Mouse (Mus musculus) layer of hippocampus, postnatal 10 days (tissue): ENCODE data around the gene Gstm6. TPM values are rescaled to one million over a fixed set of nuclear protein-coding genes. Genes with fewer than 3 reads are reported as not detected.
"Not testable (repeated sequence)": the region's sequence is repeated elsewhere in the genome, so short reads cannot be mapped to it uniquely, and the experiment has no call there.

Experiments used
- DNase-seq, 2 experiments: peaks; one replicate each; pipeline ENCODE4 v3.0.0; 2021; ENCODE audit warnings: low spot score in 2 of 2
- long read RNA-seq: library from polyadenylated mRNA; stranded (forward); transcript quantifications from one replicate; pipeline ENCODE4 v2.0.0, GENCODE M21; 2023
- total RNA-seq, 2 experiments: library from RNA; stranded (reverse); gene quantifications; 2 replicates each; pipeline ENCODE4 v1.2.3; 2021

Gstm6 gene
- total RNA-seq, result 10 to 100 TPM in 1 of 2 experiments, 1 to 10 TPM in 1; 8.8 to 12.0 TPM
- long read RNA-seq, transcript Gstm6-205 (8 exons, 1,153 nt), result major isoform, 7 of 13 reads
- long read RNA-seq, partial matches to known transcripts, result 2 of 13 reads
- long read RNA-seq, other reads (novel, unspliced or antisense), result 4 of 13 reads

DNA sequence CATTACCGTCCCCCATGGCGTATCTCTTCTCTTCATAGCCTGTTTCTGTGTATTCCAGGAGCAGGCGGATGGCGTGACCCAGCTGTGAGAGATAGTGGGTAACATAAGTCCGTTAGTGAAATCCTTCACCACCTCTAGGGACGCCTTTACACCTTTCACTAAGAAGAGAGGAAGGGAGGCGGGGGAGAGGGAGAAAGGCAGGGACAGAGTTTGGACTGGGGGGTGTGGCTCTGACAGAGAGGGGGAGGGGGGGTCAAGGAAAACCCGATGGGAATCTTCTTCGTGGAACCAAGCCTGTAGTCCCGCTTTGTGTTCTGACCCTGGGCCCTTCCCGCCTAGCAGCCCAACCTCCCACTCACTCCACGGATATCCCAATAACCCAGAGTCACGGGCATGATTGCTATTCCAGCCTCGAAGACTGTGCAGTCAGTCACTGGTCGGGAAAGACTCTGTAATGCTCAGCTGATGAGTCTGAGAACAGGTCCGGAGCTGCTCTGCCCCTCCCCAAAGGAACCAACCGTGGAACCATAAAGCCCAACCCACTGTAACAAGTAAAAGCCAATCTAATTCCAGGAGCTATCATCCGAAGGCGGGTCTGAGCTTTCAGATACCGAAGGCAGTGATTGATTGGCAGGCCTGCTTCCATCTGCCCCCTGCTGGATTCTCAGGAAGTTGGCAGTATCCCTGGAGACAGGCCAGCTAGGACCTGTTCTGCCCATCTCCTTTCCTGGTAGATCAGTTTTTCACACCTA lies at the start of gene Gstm6:
Gene Gstm6, minus strand, starts transcription at position 511 of the 752 bp plus-strand sequence.
- DNase-seq, result peak; percentile 55 to 63

DNA sequence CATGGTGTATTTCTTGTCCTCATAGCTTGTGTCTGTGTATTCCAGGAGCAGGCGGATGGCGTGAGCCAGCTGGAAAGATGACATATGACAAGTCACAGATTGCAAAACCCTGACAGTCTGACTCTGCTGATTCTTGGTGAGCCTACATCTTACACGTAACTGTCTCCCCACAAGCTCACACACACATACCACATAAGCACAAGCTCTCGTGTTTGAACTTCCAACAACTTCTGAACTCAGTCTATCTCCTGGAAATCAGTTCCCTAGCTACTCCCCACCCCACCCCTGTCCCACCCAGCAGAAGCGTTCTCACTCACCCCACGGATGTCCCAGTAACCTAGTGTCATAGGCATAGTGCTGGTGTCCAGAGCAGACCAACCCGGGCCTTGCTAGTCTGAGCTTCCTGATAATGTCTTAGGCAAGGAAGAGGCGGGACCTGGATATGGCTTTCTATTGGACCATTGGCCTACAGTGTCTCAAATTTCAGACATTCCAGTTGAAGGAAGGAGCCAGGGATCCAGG lies 42.6 kb upstream of the Gstm6 start, which contains the start of gene Gstm2:
Gene Gstm2, minus strand, starts transcription at position 413 of the 522 bp plus-strand sequence.
- no peak for DNase-seq

DNA sequence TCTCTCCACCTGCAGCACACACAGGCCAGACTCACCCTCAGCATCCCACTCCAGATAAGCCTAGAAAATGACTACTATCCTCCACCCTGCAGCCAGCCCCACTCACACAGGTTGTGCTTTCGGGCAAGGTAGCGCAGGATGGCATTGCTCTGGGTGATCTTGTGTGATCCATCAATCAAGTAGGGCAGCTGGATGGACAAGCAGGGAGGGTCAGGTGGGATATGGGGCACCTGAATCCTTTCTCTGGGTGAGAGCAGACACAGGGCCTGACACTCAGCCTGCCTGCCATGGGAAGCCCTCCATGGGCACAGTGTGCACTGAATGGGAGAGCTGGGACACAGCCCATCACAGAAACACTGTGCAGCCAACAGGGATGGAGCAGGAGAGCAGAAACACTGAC lies 41.6 kb upstream of the Gstm6 start:
- not testable (repeated sequence) for DNase-seq

DNA sequence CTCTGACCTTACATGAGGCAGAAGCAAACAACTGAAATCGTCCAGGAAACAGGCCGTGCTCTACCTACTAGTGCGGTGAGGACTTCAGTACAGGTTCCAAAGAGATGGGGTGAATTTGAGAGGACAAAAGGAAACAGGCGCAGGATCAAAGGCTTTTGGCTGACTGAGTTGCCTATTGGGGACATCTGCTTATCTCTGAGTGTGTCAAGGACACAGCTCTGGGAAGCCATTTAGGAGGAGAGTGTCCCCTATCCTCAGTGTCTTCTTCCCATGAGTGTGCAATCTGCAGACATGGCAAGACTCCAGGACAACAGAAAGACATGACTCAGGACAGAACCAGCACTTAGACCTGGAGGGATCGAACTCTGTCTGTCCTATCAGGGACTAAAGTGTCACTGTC lies 40.9 kb upstream of the Gstm6 start:
- DNase-seq, result no peak

DNA sequence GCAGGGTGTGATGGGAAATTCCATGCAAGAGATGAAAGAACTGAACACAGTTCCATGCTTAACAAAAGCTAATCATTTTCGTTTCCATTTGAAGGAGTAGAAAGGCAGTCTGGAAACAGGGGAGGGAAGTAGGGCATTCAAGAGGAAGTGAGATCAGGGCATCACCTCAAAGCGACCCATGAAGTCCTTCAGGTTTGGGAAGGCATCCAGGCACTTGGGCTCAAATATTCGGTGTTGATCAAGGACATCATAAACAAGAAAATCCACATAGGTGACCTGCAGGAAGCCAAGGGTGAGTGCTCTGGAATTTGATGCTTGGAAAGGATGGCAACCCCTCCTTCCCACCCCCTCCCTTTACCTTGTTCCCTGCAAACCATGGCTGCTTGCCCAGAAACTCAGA lies 40.2 kb upstream of the Gstm6 start:
- DNase-seq, result no peak

DNA sequence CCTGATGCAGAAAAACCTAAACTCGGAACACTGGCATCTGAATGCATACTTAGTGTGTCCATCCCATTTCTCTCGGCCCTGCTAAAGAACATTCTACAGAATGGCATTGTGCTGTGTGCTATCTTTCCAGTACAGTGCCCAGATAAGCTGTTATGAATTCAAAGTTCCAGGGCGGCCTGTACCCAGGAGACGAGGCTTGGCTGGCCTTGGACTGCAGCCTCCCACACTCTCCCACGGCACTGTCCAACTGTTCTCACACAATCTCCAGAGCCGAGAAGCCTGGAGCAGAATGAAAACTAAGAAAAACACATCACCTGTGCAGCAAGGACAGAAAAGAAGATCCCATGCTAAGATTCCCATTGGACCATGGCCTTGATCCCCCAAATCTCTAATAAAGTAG lies 39.2 kb upstream of the Gstm6 start:
- DNase-seq, result no peak

DNA sequence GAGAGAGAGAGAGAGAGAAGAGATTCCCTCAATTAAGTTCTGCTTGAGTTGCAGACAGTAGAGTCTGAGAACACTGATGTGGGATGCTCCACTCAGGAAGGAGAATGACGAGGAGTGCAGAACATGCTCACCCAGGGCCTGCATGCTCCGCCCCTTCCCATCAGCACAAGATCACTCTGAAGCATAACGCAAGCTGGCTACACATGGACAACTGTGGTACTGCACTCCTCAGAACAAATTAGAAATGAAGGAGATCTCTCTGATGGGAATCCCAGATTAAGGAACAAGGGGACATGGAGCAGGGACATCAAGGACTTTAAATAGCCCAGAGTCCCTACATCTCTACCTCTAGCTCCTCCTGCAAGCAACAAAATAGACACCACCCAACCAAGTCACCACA lies 37.7 kb upstream of the Gstm6 start:
- DNase-seq, result no peak

DNA sequence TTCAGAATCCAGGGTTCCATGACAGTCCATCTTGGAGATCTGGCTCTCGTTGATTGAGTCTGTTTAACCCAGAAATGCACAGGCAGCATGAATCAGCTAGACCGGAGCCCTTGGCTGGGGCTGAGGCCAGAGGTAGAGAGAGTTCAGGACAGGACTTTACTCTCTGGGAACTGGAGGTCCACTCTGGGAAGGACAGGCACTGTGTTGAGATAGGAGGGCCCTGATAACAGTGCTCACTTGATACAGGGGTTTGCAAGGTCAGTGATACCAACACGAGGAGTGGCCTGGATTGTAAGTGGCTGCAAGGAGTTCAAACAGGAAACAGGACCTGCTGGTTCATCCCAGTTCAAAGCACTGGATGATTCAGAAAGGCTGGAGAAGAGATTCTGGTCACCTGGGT lies 34.1 kb upstream of the Gstm6 start:
- no peak for DNase-seq

DNA sequence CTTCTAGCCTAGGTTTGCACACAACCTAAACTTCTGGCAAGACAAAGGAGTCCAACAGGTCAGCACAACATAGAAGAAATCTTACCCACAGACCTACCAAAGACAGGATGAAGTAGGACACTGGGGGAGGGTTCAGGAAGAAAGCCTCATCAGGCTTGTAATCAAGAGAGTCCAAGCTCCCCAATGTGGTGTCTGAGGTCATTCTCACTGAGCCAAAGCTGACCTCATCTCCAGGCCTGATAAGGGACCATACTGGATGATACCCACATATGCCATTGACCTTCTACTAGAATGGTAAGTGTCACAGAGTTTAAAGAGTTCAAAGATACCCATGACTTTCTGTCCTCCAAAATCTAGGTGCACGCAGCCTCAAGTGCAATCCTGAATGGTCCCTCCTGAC lies 30.7 kb upstream of the Gstm6 start:
- DNase-seq, result no peak

DNA sequence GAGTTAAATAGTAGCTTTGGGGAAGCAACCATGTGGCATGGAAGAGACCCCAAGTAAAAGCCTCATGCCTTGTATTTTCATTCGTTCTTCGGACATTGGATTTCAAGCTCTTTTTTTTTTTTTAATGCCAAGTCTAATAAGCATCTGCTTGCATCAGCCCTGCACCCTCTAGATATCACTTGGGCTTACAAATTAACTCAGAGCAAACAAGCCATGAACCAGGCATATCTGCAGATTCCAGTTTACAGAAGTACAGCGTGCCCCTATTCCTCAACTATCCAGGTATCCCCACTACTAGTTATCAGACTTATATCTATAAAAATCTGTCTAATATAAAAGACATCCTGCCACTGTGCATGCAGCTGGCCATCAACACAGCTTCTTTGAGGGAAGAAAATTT lies 28.5 kb upstream of the Gstm6 start:
- DNase-seq, result no peak

DNA sequence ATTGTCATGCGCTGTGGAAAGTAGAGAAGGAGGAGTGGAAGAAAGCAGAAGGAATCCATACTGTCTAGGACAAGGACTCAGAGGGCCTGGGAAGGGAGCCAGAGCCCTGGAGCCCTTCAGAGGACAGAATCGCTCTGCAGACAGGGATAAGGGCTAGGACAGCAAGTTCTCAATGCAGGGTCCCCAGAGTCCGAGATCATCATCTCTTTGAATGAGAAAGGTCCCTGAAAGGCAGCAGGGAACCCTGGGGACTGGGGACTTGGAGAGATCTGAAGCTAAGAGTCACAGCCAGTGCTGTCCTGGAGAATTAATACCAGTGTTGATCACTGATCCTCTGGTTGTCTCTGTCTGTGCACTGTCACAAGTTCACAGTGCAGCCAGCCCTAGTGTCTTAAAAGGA lies 27.6 kb upstream of the Gstm6 start:
- DNase-seq, result not testable (repeated sequence)

DNA sequence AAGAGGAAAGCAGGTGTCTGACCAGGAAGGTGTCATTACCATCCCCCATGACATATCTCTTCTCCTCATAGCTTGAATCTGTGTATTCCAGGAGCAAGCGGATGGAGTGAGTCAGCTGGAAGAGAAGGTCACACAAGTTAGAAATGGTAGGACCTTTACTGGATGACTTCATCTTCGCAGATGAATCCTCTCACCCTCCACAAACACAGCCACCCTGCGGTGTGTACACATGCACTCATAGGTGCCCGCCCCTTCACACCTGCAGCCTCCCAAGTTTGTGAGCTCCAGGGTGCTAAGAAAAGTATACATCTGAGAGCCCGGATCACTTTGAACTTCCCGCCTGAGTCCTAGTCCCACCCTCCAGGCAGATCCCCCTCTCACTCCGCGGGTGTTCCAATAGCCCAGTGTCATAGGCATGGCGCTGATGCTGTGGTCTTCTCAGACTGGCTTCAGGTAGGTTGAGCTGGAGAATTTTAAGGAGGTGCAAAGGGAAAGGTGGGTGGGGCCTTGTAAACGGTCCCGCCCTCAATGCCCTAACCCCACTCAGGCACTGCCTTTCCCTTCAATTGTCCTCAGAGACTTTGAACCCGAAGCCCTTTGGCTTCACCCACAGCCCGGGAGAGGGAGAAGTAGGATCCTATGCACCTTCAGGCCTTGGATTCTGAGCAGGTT lies 25.3 kb upstream of the Gstm6 start, which contains the start of gene Gstm3:
Gene Gstm3, minus strand, starts transcription at position 560 of the 672 bp plus-strand sequence.
- no peak for DNase-seq

DNA sequence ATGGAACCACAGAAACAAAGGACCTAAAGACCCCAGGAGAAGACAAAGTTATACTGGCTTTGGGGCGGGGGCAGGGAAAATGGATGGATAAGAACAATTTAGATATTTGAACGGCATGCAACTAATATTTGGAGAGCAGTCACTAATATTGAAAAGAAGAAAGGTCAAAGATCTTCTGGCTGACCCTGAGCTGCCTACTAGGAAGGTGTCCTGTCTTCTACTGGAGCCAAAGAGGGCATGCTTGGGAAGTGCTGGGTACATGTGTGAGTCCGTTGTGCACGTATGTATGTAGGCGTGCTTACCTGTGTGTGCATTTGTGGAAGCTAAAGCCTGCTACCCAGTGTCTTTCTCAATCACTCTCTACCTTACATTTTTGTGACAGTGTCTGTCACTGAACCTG lies 23.1 kb upstream of the Gstm6 start:
- DNase-seq, result no peak

DNA sequence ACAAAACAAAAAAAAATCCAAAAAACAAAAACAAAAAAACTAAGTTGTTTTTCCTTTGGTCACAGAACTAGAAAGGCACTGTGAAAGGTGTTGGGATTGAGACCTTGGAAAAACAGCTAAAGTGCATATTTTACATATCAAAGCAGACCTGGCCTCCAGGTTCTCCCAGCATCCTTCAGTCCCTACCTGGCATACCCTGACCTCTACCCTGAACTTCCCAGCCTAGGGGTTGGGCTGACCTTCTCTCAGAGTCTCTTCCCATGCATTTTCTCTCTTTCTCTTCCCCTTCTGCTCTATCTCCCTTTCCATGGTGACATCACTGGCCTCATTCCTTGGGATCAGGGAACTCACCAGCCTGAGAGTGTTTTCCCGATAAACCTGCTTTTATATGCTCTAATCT lies 22.0 kb upstream of the Gstm6 start:
- no peak for DNase-seq

DNA sequence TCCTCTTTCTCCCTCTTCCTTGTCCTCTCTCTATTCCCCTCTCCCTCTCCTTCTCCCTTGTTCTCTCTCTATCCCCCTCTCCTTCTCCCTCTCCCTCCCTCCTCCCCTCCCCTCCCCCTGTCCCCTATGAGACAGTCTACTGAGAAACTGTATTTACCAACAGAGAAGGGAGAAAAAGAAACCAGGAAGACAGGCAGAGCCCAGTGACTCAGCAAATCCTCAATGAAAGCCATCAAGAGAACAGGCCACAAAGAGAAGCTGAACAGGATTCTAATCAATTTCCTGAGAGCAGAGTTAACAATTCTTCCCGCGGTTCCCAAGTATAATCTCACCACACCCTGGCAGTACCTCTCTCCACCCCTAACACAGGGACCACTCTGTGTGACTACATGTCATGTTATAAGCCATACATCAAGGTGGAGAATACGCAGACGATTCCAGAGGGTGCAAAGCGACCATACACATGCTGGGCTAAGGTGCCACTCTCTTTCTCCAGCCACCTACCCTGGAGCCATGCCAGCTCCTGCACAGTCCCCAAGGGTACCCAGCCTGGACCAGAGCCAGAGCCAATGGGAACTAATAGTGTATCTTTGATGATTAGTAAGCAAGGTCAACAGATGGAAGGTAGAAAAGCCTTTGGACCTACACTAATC lies 21.2 kb upstream of the Gstm6 start:
- no peak for DNase-seq

DNA sequence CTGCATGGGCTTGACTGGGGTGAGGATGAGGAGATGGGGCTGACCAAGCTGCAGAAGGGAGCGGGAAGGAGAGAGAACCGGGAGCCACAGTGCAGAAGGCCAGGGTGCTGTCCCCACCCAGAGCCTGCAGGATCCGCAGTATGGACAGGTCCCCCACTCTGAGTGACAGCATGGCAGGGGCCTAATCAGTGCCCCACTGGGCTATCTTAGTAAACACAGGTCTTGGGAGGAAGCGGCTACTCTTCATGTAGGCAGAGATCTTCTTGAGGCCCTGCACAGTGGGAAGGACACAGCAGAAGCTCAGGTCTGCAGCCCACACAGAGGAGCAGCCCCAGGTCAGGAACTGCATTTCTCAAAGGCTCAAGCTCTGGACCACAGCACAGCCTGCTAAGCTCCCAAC lies 20.5 kb upstream of the Gstm6 start:
- DNase-seq, result no peak

DNA sequence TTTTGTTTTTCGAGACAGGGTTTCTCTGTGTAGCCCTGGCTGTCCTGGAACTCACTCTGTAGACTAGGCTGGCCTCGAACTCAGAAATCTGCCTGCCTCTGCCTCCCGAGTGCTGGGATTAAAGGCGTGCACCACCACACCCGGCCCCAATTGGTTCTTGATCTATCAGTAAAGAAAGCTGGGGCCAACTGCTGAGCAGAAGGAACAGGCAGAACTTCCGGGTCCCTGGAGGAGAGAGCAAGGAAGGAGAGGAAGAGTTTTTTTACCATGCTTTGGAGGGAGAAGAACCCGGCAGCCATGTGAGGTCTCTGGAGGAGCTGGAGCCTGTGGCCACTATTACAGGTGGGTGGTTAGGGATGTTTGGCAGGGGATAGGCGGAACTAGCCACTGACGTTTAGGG lies 11.7 kb upstream of the Gstm6 start:
- not testable (repeated sequence) for DNase-seq

DNA sequence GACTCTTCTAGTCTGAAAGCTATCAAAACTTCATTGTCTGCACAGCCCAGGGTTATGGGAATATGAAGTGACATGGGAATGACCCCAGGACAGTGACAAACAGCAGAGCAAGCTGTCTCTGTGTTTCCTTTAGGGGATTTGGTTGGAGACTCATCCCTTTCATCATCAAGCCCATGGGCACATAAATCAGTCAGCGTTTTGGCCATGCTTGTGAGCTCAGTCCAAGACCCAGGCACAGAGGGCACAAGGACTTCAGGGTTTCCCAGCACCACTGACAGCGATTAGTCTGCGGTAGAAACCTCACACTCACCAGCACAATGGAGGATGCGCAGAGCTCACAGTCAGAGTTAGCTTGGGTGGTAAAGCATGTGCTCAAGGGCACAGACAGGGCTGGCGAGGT lies 10.4 kb upstream of the Gstm6 start:
- DNase-seq, result no peak

DNA sequence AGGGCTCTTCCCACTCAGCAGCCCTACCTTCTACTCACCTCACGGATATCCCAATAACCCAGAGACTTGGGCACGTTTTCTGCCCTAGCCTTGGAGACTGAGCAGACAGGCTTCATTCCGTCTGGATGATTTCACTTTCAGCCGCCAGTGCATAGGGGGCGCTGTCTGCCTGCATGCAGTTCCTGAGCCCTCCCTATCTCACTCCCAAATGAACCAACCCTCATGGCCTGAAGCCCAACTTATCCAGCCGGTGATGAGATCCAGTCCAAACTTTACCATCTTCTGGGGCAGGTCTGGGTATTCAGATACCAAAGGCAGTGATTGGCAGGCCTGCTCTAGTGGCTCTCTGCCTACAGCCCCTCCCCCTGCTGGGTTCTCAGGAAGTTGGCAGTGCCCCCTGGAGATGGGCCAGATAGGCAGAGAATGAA lies 9.8 kb upstream of the Gstm6 start:
- DNase-seq, result peak; percentile 84 to 86

DNA sequence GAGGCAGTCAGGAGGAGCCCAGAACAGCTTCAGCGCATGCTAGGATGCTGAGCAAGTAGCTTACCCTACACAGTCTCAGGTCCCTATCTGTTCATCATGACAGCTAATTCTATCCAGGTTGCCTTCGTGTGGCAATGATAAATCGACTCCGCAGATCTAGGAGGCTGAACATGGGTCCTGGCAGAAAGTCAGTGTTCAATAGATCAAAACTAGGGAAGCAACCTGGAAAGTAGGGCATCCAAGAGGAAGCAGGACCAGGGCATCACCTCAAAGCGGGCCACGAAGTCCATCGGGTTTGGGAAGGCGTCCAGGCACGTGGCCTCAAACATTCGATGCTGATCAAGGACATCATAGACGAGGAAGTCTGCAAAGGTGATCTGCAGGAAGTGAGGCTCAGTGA lies 7.0 kb upstream of the Gstm6 start:
- DNase-seq, result no peak

DNA sequence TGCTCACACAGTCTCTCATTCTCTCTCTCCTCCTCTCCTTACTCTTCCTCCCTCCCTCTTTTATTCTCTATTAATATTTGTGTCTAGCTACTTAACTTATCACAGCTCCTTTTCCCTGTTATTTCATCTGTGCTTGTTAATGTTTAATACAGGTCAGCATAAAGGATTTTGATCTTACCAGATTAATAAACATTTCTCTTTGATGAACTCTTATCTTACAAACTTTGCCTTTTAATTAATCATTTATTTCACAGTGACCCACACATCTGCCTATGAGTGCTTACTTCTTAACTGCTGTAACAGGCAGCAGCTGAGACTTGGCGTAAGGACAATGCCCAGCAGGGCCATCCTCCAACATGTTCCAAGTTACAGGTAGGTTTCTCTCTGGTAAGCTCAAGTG lies 5.9 kb upstream of the Gstm6 start:
- DNase-seq, result not testable (repeated sequence)

DNA sequence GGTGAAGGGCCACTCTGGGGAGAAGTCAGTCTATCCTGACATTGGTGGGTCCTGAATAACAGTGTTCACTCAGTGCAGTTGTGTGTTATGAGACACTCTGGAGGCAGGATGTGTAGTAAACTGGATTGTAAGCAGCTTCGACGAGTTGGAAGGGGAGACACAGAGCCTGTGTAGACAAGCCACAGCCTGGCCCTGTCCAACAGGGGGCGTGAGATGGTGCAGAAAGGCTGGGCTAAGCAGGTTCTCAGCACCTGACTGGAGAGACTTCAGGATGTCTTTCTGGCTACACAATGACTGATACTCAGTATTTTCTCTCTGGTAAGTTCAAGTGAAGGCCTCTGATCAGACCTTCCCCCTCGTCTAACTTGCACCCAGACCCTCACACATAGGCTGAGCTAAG lies 2.2 kb upstream of the Gstm6 start:
- no peak for DNase-seq
